Mouse (Mus musculus) kidney, embryonic 14.5 days (tissue): ENCODE data around the gene Ciz1. TPM values are rescaled to one million over a fixed set of nuclear protein-coding genes. Genes with fewer than 3 reads are reported as not detected.

ENCODE experiments used
- ATAC-seq: fragments of 200-750 bp; cut with Nextera tagmentation; 2 replicates; pipeline ENCODE4 v1.8.0; 2017; ENCODE audit warnings: moderate number of reproducible peaks, mild to moderate bottlenecking, moderate TSS enrichment, moderate library complexity; ENCODE audit not compliant: low FRiP score, low TSS enrichment
- H3K27ac ChIP-seq: fragments of 300-500 bp; sonication (generic); 2 replicates; pipeline ENCODE4 v1.5.1; 2014; ENCODE audit warnings: low read depth, mild to moderate bottlenecking, low read length, moderate library complexity, mixed read lengths
- H3K27me3 ChIP-seq: fragments of 300-500 bp; sonication (generic); 2 replicates; pipeline ENCODE4 v1.6.1; 2014; ENCODE audit warnings: mild to moderate bottlenecking, low read length; ENCODE audit not compliant: control insufficient read depth, insufficient read depth
- H3K36me3 ChIP-seq: fragments of 300-500 bp; sonication (generic); 2 replicates; pipeline ENCODE4 v1.6.1; 2014; ENCODE audit warnings: low read length, mixed read lengths; ENCODE audit not compliant: control insufficient read depth, insufficient read depth
- H3K4me1 ChIP-seq: fragments of 300-500 bp; sonication (generic); 2 replicates; pipeline ENCODE4 v1.6.1; 2014; ENCODE audit warnings: low read length, mixed read lengths; ENCODE audit not compliant: control insufficient read depth, insufficient read depth
- H3K4me2 ChIP-seq: fragments of 300-500 bp; sonication (generic); replicated peaks from 2 replicates; pipeline ENCODE4 v1.6.1; 2014; ENCODE audit warnings: low read depth, mild to moderate bottlenecking, low read length
- H3K4me3 ChIP-seq: fragments of 300-500 bp; sonication (generic); 2 replicates; pipeline ENCODE4 v1.5.1; 2014; ENCODE audit warnings: mild to moderate bottlenecking, low read length
- H3K9ac ChIP-seq: fragments of 300-500 bp; sonication (generic); 2 replicates; pipeline ENCODE4 v1.6.1; 2014; ENCODE audit warnings: low read depth, mild to moderate bottlenecking, low read length, moderate library complexity
- H3K9me3 ChIP-seq: fragments of 300-500 bp; sonication (generic); 2 replicates; pipeline ENCODE4 v1.6.1; 2016; ENCODE audit warnings: low read length; ENCODE audit not compliant: control insufficient read depth
- WGBS: fragments of 180-500 bp; shearing (Covaris S2); extraction: QIAGEN DNeasy Blood & Tissue Kit; methylation state at CpG from one replicate; pipeline ENCODE4 v1.1.7; 2014; 5-methylcytosine and 5-hydroxymethylcytosine counted together
- polyA plus RNA-seq: library from polyadenylated mRNA; unstranded; fragments of >200 nt; fragmentation: Nextera tagmentation; extraction: Ambion mirVana; gene quantifications from 2 replicates; pipeline ENCODE4 v1.2.1, GENCODE M21; 2014

The Ciz1 gene
- polyA plus RNA-seq, 1 experiment from 2014 or later: 50.3 TPM

GRCm38 (mm10) chr2:32342039-32342438 lies 10.1 kb upstream of the Ciz1 start:
- no peak overlapping the region for H3K27ac ChIP-seq
- no peak for ATAC-seq
- H3K4me3 ChIP-seq: no peak overlapping the region
- H3K9me3 ChIP-seq: no peaks in the 10 kb centered on the region
- H3K9ac ChIP-seq: peak overlapping the region; percentile 23; the same call in 1 of the 2 replicates
- no peaks in the 10 kb centered on the region for H3K4me1 ChIP-seq
- 81% methylated on average over 4 of the region's 4 CpGs for WGBS
- H3K4me2 ChIP-seq: no peak overlapping the region
- H3K27me3 ChIP-seq: no peaks in the 10 kb centered on the region
- no peaks in the 10 kb centered on the region for H3K36me3 ChIP-seq

- Histone ChIP-seq H3K36me3 (no peaks in the 10 kb centered on the region), H3K9me3 (no peaks in the 10 kb centered on the region), H3K4me3 (no peak overlapping the region), H3K27ac (no peak overlapping the region), H3K27me3 (no peaks in the 10 kb centered on the region), H3K4me1 (no peaks in the 10 kb centered on the region), H3K9ac (peak overlapping the region; percentile 23; the same call in 1 of the 2 replicates), H3K4me2 (no peak overlapping the region)
- WGBS: 76% methylated on average over 6 of the region's 6 CpGs
- ATAC-seq: peak; percentile 47; the same call in 1 of the 2 replicates
Observed at GRCm38 (mm10) chr2:32342539-32343350, 9.4 kb upstream of the Ciz1 start.

DNA sequence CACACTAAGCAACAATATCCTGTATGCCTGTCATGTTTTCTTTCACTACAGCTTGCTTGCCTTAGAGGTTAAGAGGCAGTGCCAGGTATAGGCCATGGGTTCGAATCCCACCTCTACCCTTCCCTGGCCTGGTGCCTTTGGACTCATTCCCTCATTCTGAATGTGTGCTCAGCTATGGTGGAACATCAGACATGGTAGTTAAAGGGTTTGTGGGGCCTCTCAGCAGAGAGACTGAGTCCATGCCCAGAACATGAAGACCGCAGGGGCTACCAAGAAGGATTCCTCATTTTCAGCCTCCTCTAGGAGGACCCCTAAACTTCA lies 8.8 kb upstream of the Ciz1 start:
- Histone ChIP-seq H3K9ac (no peak overlapping the region), H3K4me1 (no peaks in the 10 kb centered on the region), H3K4me2 (no peak overlapping the region), H3K36me3 (no peaks in the 10 kb centered on the region), H3K27me3 (no peaks in the 10 kb centered on the region), H3K27ac (no peak overlapping the region), H3K4me3 (no peak overlapping the region), H3K9me3 (no peaks in the 10 kb centered on the region)
- no peak for ATAC-seq
- 90% methylated on average over 2 of the region's 2 CpGs for WGBS

DNA sequence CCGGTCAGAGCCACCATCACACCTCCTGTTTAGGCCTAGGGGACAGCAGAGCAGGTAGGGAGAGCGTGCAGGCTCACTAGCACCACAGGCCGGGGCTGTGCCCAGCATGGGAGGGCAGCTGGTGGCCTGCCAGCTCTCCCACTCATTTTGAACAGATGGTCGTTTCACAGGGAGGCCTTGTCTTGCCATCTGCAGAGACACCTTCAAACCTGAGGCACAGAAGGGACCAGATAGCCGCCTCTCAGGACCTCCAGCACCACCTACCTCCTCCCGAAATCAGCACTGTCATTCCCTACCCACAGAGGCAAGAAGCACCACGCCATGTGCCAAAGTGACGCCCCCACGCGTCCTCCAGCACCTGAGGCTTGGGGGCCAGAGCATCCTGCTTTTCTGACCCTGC lies 8.1 kb upstream of the Ciz1 start:
- H3K4me2 ChIP-seq: no peak overlapping the region
- no peak overlapping the region for H3K4me3 ChIP-seq
- H3K27ac ChIP-seq: no peak overlapping the region
- no peaks in the 10 kb centered on the region for H3K27me3 ChIP-seq
- no peak for ATAC-seq
- H3K9ac ChIP-seq: no peak overlapping the region
- H3K9me3 ChIP-seq: no peaks in the 10 kb centered on the region
- 70% methylated on average over 10 of the region's 10 CpGs for WGBS
- no peaks in the 10 kb centered on the region for H3K36me3 ChIP-seq
- no peaks in the 10 kb centered on the region for H3K4me1 ChIP-seq

- H3K36me3 ChIP-seq: no peaks in the 10 kb centered on the region
- H3K9ac ChIP-seq: no peak overlapping the region
- H3K4me2 ChIP-seq: no peak overlapping the region
- 65% methylated on average over 14 of the region's 14 CpGs for WGBS
- ATAC-seq: no peak
- no peaks in the 10 kb centered on the region for H3K9me3 ChIP-seq
- no peaks in the 10 kb centered on the region for H3K4me1 ChIP-seq
- H3K27ac ChIP-seq: no peak overlapping the region
- H3K4me3 ChIP-seq: no peak overlapping the region
- no peaks in the 10 kb centered on the region for H3K27me3 ChIP-seq
Observed at GRCm38 (mm10) chr2:32344598-32345321, 7.4 kb upstream of the Ciz1 start.

DNA sequence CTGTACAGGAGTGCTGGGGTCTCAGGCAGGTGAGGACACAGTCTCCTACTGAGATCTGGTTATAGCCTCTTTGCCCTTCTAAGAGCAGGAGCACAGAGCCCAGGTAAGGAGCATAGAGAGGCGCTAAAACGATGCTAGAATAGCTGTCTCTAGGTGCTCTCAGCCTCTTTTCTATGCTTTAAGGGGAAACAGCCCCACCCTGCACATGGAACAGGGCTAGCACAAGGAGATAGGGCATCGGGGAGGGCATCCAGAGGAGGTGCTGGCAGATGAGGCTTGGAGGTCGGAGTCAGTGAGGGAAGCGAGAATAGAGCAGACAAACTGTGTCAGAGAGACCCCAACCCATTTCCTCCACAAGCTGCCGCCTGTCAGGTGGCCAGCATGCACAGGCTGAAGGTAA lies 5.1 kb upstream of the Ciz1 start:
- H3K27me3 ChIP-seq: no peaks in the 10 kb centered on the region
- peaks cover 8% of the 10 kb centered on the region for H3K4me1 ChIP-seq
- H3K9ac ChIP-seq: no peak overlapping the region
- WGBS: 74% methylated on average over 6 of the region's 6 CpGs
- no peak overlapping the region for H3K27ac ChIP-seq
- no peak for ATAC-seq
- H3K4me3 ChIP-seq: no peak overlapping the region
- no peaks in the 10 kb centered on the region for H3K9me3 ChIP-seq
- H3K36me3 ChIP-seq: no peaks in the 10 kb centered on the region
- H3K4me2 ChIP-seq: no peak overlapping the region

GRCm38 (mm10) chr2:32348311-32348710 lies 3.8 kb upstream of the Ciz1 start:
- no peak overlapping the region for H3K9ac ChIP-seq
- H3K27me3 ChIP-seq: no peaks in the 10 kb centered on the region
- H3K4me2 ChIP-seq: no peak overlapping the region
- H3K4me3 ChIP-seq: no peak overlapping the region
- H3K9me3 ChIP-seq: no peaks in the 10 kb centered on the region
- no peaks in the 10 kb centered on the region for H3K36me3 ChIP-seq
- H3K27ac ChIP-seq: no peak overlapping the region
- WGBS: 74% methylated on average over 11 of the region's 11 CpGs
- no peak for ATAC-seq
- H3K4me1 ChIP-seq: peaks cover 13% of the 10 kb centered on the region

- Histone ChIP-seq H3K27ac (no peak overlapping the region), H3K9me3 (no peaks in the 10 kb centered on the region), H3K27me3 (no peaks in the 10 kb centered on the region), H3K4me1 (peaks cover 13% of the 10 kb centered on the region), H3K36me3 (no peaks in the 10 kb centered on the region), H3K9ac (no peak overlapping the region), H3K4me3 (no peak overlapping the region), H3K4me2 (no peak overlapping the region)
- no peak for ATAC-seq
- 58% methylated on average over 8 of the region's 8 CpGs for WGBS
Observed at GRCm38 (mm10) chr2:32349625-32350255, 2.4 kb upstream of the Ciz1 start.
